Mouse (Mus musculus): ENCODE data around the gene Phip. TPM values are rescaled to one million over a fixed set of nuclear protein-coding genes. Genes with fewer than 3 reads are reported as not detected.

Phip gene
- polyA plus RNA-seq, 1 experiment, result 25.3 TPM

DNA sequence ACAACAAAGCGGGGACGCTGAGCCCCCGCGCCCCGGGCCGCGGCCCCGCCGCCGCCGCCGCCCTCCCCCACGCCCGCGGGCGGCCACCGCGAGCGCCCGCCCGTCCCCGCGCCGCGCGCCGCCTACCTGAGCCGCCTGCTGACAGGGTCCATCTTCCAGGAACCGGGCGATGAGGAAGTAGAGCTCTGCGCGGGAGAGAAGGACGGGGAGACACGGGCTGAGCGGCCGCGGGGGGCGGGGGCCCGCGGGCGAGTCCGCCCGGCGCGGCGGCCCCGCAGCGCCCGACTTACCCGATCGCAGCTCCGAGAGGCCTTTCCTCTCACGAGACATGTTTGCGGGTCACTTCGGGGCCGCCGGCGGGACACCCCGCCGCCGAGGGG is 364 bp downstream of the Phip start:
- Histone ChIP-seq H3K27ac (ENCODE audit: control insufficient read depth, insufficient read depth, low read depth, low read length, poor library complexity) (peak overlapping the region; percentile 100), H3K4me3 (replicated peaks; ENCODE audit: control insufficient read depth, low read depth, low read length) (peak overlapping the region; percentile 100), H3K4me1 (ENCODE audit: control insufficient read depth, insufficient read depth, low read length) (no peaks in the 10 kb centered on the region)
- TF ChIP-seq POLR2A (IDR thresholded peaks at IDR 0.05; ENCODE audit: borderline replicate concordance, control insufficient read depth, low read depth, low read length), result no peak
- no peak for TF ChIP-seq CTCF (IDR thresholded peaks at IDR 0.05; ENCODE audit: control insufficient read depth, insufficient read depth, low read length)
- WGBS, result under 1% methylated on average over 61 of the region's 61 CpGs

DNA sequence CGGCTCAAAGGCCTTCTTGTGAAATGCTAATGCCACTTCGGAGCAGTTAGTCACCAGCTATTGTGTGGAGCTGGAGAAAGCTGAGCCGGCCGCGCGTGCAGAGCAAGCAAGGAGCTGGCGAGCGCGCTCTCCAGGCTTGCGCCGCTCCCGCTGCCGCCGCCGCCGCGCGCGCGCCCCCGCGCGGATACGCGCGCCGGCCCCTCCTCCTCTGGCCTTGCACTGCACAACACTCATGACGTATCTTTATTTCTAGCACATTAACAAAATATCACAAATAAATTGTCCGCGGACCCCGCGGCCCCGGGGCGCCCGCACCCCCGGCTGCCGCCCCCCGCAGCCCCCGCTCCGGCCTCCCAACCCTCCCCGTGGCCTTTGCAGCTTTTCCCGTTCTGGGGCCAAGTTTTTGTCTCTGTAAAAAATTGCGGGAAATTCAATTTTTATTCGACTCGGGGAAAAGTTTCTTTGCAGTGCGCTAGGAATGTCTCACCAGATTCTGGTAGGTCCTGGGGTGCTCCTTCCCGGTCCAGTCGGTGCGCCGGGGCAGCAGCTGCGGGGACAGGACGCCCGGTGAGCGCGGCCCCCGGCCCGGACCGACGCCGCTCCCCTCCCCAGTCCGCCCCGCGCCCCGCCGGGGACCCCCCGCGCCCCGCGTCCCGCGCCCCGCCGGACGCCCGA is 992 bp downstream of the Phip start:
- WGBS, result 2% methylated on average over 74 of the region's 75 CpGs
- H3K4me3 ChIP-seq (replicated peaks; ENCODE audit: control insufficient read depth, low read depth, low read length), result peak overlapping the region; percentile 100
- TF ChIP-seq CTCF (IDR thresholded peaks at IDR 0.05; ENCODE audit: control insufficient read depth, insufficient read depth, low read length) (no peak), POLR2A (IDR thresholded peaks at IDR 0.05; ENCODE audit: borderline replicate concordance, control insufficient read depth, low read depth, low read length) (no peak; the same call in 1 of the 2 replicates)

DNA sequence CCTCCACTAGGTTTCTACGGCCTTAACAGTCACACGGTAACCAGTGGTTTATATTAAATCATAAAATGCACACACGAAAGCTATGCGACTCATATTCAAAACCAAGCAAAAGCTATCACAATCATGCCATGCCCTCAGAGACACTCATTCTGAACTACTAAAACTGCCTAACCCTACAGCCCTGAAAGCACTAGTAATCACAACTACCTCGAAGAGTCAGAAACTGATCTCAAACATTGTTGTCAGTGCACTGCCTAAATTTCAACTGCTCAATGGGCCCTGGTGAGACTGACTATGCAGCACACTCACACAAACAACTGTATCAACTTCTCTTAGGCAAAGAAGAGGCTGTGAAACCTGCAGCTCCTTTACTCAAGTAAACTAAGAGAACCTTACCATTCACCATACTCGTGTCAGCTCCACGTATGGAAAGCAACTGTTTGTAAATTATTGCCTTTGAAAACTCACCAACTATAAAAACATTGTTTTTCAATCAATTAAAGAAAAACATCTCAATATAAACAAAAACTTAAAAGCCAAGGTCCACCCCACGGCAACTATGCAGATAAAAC is 1.9 kb downstream of the Phip start:
- no peak for TF ChIP-seq POLR2A (IDR thresholded peaks at IDR 0.05; ENCODE audit: borderline replicate concordance, control insufficient read depth, low read depth, low read length)
- no peak for TF ChIP-seq CTCF (IDR thresholded peaks at IDR 0.05; ENCODE audit: control insufficient read depth, insufficient read depth, low read length)
- 7% methylated on average over 8 of the region's 8 CpGs for WGBS
- Histone ChIP-seq H3K4me3 (replicated peaks; ENCODE audit: control insufficient read depth, low read depth, low read length) (peak overlapping the region; percentile 43), H3K27ac (ENCODE audit: control insufficient read depth, insufficient read depth, low read depth, low read length, poor library complexity) (no peak overlapping the region; the same call in 1 of the 2 replicates), H3K4me1 (ENCODE audit: control insufficient read depth, insufficient read depth, low read length) (no peaks in the 10 kb centered on the region)

More for the DNA sequence above, 992 bp downstream of the Phip start:
- Histone ChIP-seq H3K27ac (ENCODE audit: control insufficient read depth, insufficient read depth, low read depth, low read length, poor library complexity) (peak overlapping the region; percentile 100), H3K4me1 (ENCODE audit: control insufficient read depth, insufficient read depth, low read length) (no peaks in the 10 kb centered on the region)

DNA sequence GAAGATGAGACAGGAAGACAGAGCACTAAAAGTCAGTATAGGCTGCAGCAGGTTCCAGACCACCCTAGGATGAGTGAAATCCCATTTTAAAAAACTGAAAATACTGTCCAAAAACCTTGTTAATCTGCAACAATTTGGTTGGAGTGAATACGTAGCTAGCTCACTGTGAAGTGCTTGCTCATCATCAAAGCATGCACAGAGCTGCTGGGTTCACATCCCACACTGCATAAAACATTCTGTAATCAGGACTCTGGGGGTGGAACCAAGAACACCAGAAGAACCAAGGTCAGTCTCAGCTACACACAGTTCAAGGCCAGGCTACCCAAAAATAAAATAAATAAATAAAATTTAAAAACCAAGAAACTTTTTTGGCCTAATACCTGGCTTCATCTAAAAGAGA is 3.9 kb downstream of the Phip start:
- WGBS, result 72% methylated on average over 1 of the region's 1 CpGs
- H3K27ac ChIP-seq (ENCODE audit: control insufficient read depth, insufficient read depth, low read depth, low read length, poor library complexity), result no peak overlapping the region
- no peaks in the 10 kb centered on the region for H3K4me1 ChIP-seq (ENCODE audit: control insufficient read depth, insufficient read depth, low read length)
- TF ChIP-seq POLR2A (IDR thresholded peaks at IDR 0.05; ENCODE audit: borderline replicate concordance, control insufficient read depth, low read depth, low read length), result no peak
- no peak for TF ChIP-seq CTCF (IDR thresholded peaks at IDR 0.05; ENCODE audit: control insufficient read depth, insufficient read depth, low read length)
- no peak overlapping the region for H3K4me3 ChIP-seq (replicated peaks; ENCODE audit: control insufficient read depth, low read depth, low read length)

DNA sequence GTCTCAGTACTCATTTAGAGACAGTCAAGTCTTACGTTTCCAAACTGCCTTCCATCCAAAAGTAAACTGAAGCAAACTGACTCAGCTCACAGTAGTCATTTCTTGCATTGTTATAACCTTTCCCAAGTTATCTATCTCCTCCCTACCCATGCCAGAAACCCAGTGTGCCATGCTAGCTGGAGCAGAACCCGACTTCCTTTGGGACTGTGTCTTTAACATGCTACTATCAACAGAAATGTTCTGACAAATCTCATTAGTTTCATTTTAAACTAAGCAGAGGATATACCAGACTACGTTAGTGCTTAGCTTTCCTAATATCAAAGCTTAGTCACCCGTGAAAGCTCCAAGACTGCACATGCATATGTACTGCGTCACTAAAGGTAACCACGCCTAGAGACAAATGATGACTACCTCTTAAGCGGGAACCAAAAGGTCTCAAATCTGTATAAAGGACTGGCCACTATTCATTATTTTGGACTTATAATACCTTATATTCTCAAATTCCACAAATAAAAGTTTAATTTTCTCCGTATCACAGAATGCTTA is 8.2 kb downstream of the Phip start:
- WGBS, result 84% methylated on average over 8 of the region's 8 CpGs
- H3K4me3 ChIP-seq (replicated peaks; ENCODE audit: control insufficient read depth, low read depth, low read length), result no peak overlapping the region
- no peaks in the 10 kb centered on the region for H3K4me1 ChIP-seq (ENCODE audit: control insufficient read depth, insufficient read depth, low read length)
- no peak overlapping the region for H3K27ac ChIP-seq (ENCODE audit: control insufficient read depth, insufficient read depth, low read depth, low read length, poor library complexity)
- no peak for TF ChIP-seq POLR2A (IDR thresholded peaks at IDR 0.05; ENCODE audit: borderline replicate concordance, control insufficient read depth, low read depth, low read length)

DNA sequence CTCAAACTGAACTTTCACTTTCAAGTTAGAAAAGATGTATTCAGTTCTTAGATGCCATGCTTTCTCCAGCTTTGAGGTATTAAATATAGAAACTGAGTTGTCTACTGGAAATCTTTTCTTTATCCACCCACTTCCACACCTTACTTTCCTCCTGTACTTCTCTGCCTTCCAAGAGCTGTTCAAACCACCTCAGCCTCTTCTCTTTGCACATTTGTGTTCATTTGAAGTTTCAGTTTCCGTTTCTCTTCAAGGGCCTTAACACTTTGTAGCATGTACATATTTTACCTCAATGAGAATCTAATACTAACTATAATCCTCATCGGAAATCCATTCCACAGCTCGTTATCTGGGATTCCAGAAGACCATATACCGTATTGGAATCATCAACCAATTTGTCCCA is 11.3 kb downstream of the Phip start:
- Histone ChIP-seq H3K27ac (ENCODE audit: control insufficient read depth, insufficient read depth, low read depth, low read length, poor library complexity) (no peak overlapping the region), H3K4me1 (ENCODE audit: control insufficient read depth, insufficient read depth, low read length) (no peaks in the 10 kb centered on the region), H3K4me3 (replicated peaks; ENCODE audit: control insufficient read depth, low read depth, low read length) (no peak overlapping the region)
- whole genome bisulfite sequencing, result 88% methylated on average over 4 of the region's 4 CpGs
- TF ChIP-seq CTCF (IDR thresholded peaks at IDR 0.05; ENCODE audit: control insufficient read depth, insufficient read depth, low read length), result no peak
- no peak for TF ChIP-seq POLR2A (IDR thresholded peaks at IDR 0.05; ENCODE audit: borderline replicate concordance, control insufficient read depth, low read depth, low read length)

DNA sequence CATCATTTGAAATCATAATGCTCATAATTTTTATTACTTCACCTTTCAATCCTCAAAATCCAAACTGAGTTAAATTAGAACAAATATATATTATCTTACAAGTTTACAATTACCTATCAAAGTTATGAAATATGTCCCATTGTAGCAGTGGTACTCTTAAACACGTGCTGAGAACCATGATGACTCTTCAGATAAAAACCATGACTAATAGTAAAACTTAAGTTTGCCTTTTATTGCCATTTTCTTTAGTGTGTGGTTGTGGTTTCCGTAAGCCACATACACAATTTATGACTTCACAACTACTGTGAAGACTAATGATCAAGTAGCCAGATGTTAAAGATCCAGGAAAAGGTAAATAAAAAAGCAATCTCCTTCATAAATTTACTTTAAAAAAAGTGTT is 14.0 kb downstream of the Phip start:
- WGBS, result 73% methylated on average over 2 of the region's 2 CpGs
- no peaks in the 10 kb centered on the region for H3K4me1 ChIP-seq (ENCODE audit: control insufficient read depth, insufficient read depth, low read length)
- TF ChIP-seq CTCF (IDR thresholded peaks at IDR 0.05; ENCODE audit: control insufficient read depth, insufficient read depth, low read length) (no peak), POLR2A (IDR thresholded peaks at IDR 0.05; ENCODE audit: borderline replicate concordance, control insufficient read depth, low read depth, low read length) (no peak)

DNA sequence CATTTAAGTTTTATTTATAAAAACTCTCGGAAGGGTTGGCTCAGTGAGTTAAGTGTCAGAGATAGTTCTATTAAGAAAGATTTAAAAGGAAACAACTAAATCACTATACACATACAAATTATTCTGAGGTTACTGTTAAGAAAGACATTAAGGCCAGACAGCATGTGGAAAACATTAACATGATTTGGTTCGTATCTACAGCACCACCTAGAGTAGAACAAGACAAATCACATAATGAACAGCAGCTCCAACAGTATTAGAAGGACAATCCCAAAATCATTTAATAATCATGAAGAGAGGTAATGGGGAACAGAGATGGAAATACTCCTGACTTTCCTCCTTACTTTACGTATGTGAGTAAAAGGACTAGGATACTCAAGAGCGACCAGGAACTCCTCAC is 20.0 kb downstream of the Phip start:
- H3K27ac ChIP-seq (ENCODE audit: control insufficient read depth, insufficient read depth, low read depth, low read length, poor library complexity), result no peak overlapping the region
- no peak overlapping the region for H3K4me3 ChIP-seq (replicated peaks; ENCODE audit: control insufficient read depth, low read depth, low read length)
- H3K4me1 ChIP-seq (ENCODE audit: control insufficient read depth, insufficient read depth, low read length), result no peaks in the 10 kb centered on the region
- WGBS, result 74% methylated on average over 4 of the region's 4 CpGs
- TF ChIP-seq POLR2A (IDR thresholded peaks at IDR 0.05; ENCODE audit: borderline replicate concordance, control insufficient read depth, low read depth, low read length), result no peak
- TF ChIP-seq CTCF (IDR thresholded peaks at IDR 0.05; ENCODE audit: control insufficient read depth, insufficient read depth, low read length), result no peak

More for the DNA sequence above, 14.0 kb downstream of the Phip start:
- Histone ChIP-seq H3K4me3 (replicated peaks; ENCODE audit: control insufficient read depth, low read depth, low read length) (no peak overlapping the region), H3K27ac (ENCODE audit: control insufficient read depth, insufficient read depth, low read depth, low read length, poor library complexity) (no peak overlapping the region)
